8 mouse cellular contexts compared by ENCODE assay signal in genomic region chr9:59617307-59617973, GRCm38 (mm10). TPM values are rescaled to one million over a fixed set of nuclear protein-coding genes. Genes with fewer than 3 reads are reported as not detected.
A peak's percentile ranks its signal among the peaks of the same experiment; 100 is the strongest.
DNase-seq lines count a peak whose midpoint lies in the region; ATAC-seq and TF ChIP-seq lines count a peak whose summit lies in the region.

No protein-coding gene starts in this region.

- no peak; the same call in 1 of the 2 replicates for TF ChIP-seq POLR2A in bone marrow macrophage, adult 2 months (IDR thresholded peaks at IDR 0.05; ENCODE audit: borderline replicate concordance, low read depth, low read length)

- peak overlapping the region; percentile 92 for H3K9ac ChIP-seq in forebrain, embryonic 14.5 days (ENCODE audit: low read length)
- peak overlapping the region; percentile 86 for H3K9ac ChIP-seq in liver, embryonic 12.5 days

- H3K4me1 ChIP-seq in bone marrow macrophage, adult 2 months (ENCODE audit: control insufficient read depth, insufficient read depth, low read length): peaks cover 6% of the 10 kb centered on the region
- H3K4me1 ChIP-seq in forebrain, embryonic 14.5 days (ENCODE audit: control insufficient read depth, insufficient read depth, low read length): peaks cover 11% of the 10 kb centered on the region; the same call in 1 of the 2 replicates
- peaks cover 15% of the 10 kb centered on the region for H3K4me1 ChIP-seq in liver, embryonic 12.5 days

- H3K9me3 ChIP-seq in forebrain, embryonic 14.5 days (replicated peaks; ENCODE audit: control insufficient read depth, low read length): no peaks in the 10 kb centered on the region
- no peaks in the 10 kb centered on the region for H3K9me3 ChIP-seq in liver, embryonic 12.5 days (replicated peaks)

- peaks cover 9% of the 10 kb centered on the region for H3K36me3 ChIP-seq in forebrain, embryonic 14.5 days (ENCODE audit: control insufficient read depth, insufficient read depth, low read length)
- peaks cover 3% of the 10 kb centered on the region; the same call in 1 of the 2 replicates for H3K36me3 ChIP-seq in liver, embryonic 12.5 days

- under 1% methylated on average over 56 of the region's 58 CpGs for WGBS in forebrain, embryonic 14.5 days
- under 1% methylated on average over 58 of the region's 58 CpGs for WGBS in liver, embryonic 12.5 days (ENCODE audit: insufficient replicate concordance)

- H3K27ac ChIP-seq in bone marrow macrophage, adult 2 months (ENCODE audit: insufficient read depth, low read depth, low read length): peak overlapping the region; percentile 56
- peak overlapping the region; percentile 92 for H3K27ac ChIP-seq in forebrain, embryonic 14.5 days (ENCODE audit: low read depth, low read length)
- peak overlapping the region; percentile 73 for H3K27ac ChIP-seq in liver, embryonic 12.5 days

- peak overlapping the region; percentile 73 for H3K4me2 ChIP-seq in forebrain, embryonic 14.5 days (ENCODE audit: low read length)
- peak overlapping the region; percentile 86 for H3K4me2 ChIP-seq in liver, embryonic 12.5 days

- peak; percentile 5 for DNase-seq in layer of hippocampus, adult 9-10 months (ENCODE audit: low spot score)
- no peak for DNase-seq in layer of hippocampus, postnatal 10 days (ENCODE audit: low spot score in 2 of 2)
- DNase-seq in forebrain, embryonic 14.5 days (ENCODE audit: low spot score): peak; percentile 39
- DNase-seq in ovary, postnatal 10 days (ENCODE audit: low spot score): peak; percentile 13
- no peak for DNase-seq in frontal cortex, postnatal 14 days (ENCODE audit: low spot score in 2 of 2)

- peak; percentile 90 for ATAC-seq in forebrain, embryonic 14.5 days
- no peak; the same call in 1 of the 2 replicates for ATAC-seq in liver, embryonic 12.5 days
- ATAC-seq in megakaryocyte-erythroid progenitor cell, adult 5-6 weeks (replicated peaks; ENCODE audit: low FRiP score, low TSS enrichment, poor library complexity, severe bottlenecking): no peak; the same call in none of the 2 replicates

- no peaks in the 10 kb centered on the region for H3K27me3 ChIP-seq in forebrain, embryonic 14.5 days (replicated peaks; ENCODE audit: control insufficient read depth, insufficient read depth, low read length)
- H3K27me3 ChIP-seq in liver, embryonic 12.5 days (replicated peaks): peaks cover 5% of the 10 kb centered on the region; the same call in 1 of the 2 replicates

- H3K4me3 ChIP-seq in bone marrow macrophage, adult 2 months (ENCODE audit: insufficient read depth, low read length): peak overlapping the region; percentile 94
- H3K4me3 ChIP-seq in forebrain, embryonic 14.5 days (ENCODE audit: low read depth, low read length): peak overlapping the region; percentile 90
- peak overlapping the region; percentile 80 for H3K4me3 ChIP-seq in liver, embryonic 12.5 days

- TF ChIP-seq CTCF in bone marrow macrophage, adult 2 months (IDR thresholded peaks at IDR 0.05; ENCODE audit: low read depth, low read length): no peak

RNA-seq across cellular contexts. Expression of gene Parp6, which starts 0.4 kb away (rescaled TPM):
- total RNA-seq in layer of hippocampus, postnatal 10 days (2021): 100 to 1,000 TPM; 177 to 180 TPM
- polyA plus RNA-seq in bone marrow macrophage, adult 2 months (2012; ENCODE audit: insufficient read depth, insufficient read length, missing spikeins): 32.3 and 37.4 TPM in 2 replicates
- 211 and 219 TPM in 2 replicates for polyA plus RNA-seq in forebrain, embryonic 14.5 days (2014; fragmentation: Nextera tagmentation; extraction: Ambion mirVana)
- 6.4 and 7.5 TPM in 2 replicates for polyA plus RNA-seq in liver, embryonic 12.5 days (2016; fragmentation: Nextera tagmentation; extraction: Ambion mirVana)
- total RNA-seq in megakaryocyte-erythroid progenitor cell, adult 5-6 weeks (2014; fragmentation: Nextera tagmentation): 27.1 and 39.6 TPM in 2 replicates
- 19.8 and 34.7 TPM in 2 replicates for total RNA-seq in megakaryocyte-erythroid progenitor cell, adult 5-6 weeks (2017)

RNA-seq across cellular contexts. Expression of gene Pkm, which starts 38.7 kb away (rescaled TPM):
- 100 to 1,000 TPM; 761 to 808 TPM for total RNA-seq in layer of hippocampus, postnatal 10 days (2021)
- 1,076 and 1,171 TPM in 2 replicates for polyA plus RNA-seq in bone marrow macrophage, adult 2 months (2012; ENCODE audit: insufficient read depth, insufficient read length, missing spikeins)
- 1,240 and 1,376 TPM in 2 replicates for polyA plus RNA-seq in forebrain, embryonic 14.5 days (2014; fragmentation: Nextera tagmentation; extraction: Ambion mirVana)
- polyA plus RNA-seq in liver, embryonic 12.5 days (2016; fragmentation: Nextera tagmentation; extraction: Ambion mirVana): 439 and 489 TPM in 2 replicates
- total RNA-seq in megakaryocyte-erythroid progenitor cell, adult 5-6 weeks (2014; fragmentation: Nextera tagmentation): 7.4 and 27.8 TPM in 2 replicates
- total RNA-seq in megakaryocyte-erythroid progenitor cell, adult 5-6 weeks (2017): 29.6 and 62.7 TPM in 2 replicates

RNA-seq across cellular contexts. Expression of gene Celf6, which starts 39.7 kb away (rescaled TPM):
- total RNA-seq in layer of hippocampus, postnatal 10 days (2021): 10 to 100 TPM; 36.2 to 36.4 TPM
- not detected in 2 replicates for polyA plus RNA-seq in bone marrow macrophage, adult 2 months (2012; ENCODE audit: insufficient read depth, insufficient read length, missing spikeins)
- 14.0 and 20.3 TPM in 2 replicates for polyA plus RNA-seq in forebrain, embryonic 14.5 days (2014; fragmentation: Nextera tagmentation; extraction: Ambion mirVana)
- 0.11 TPM in 1 of 2 replicates, not detected in the other for polyA plus RNA-seq in liver, embryonic 12.5 days (2016; fragmentation: Nextera tagmentation; extraction: Ambion mirVana)
- total RNA-seq in megakaryocyte-erythroid progenitor cell, adult 5-6 weeks (2014; fragmentation: Nextera tagmentation): not detected in 2 replicates
- not detected in 2 replicates for total RNA-seq in megakaryocyte-erythroid progenitor cell, adult 5-6 weeks (2017)

Comparison
In these comparisons a context has a peak if more than half of its experiments do, and no peak if none do; other contexts are left out.
1. DNase-seq: peak in layer of hippocampus, adult 9-10 months (single experiment), forebrain, embryonic 14.5 days (single experiment) and ovary, postnatal 10 days (single experiment); none in layer of hippocampus, postnatal 10 days (0 of 2) and frontal cortex, postnatal 14 days (0 of 2).
2. RNA of gene Celf6, which starts 39.7 kb away (polyA plus RNA-seq): 14.0 to 20.3 TPM in forebrain, embryonic 14.5 days; 0.11 TPM in liver, embryonic 12.5 days and not detected in bone marrow macrophage, adult 2 months; every median in the first group is over 10 times any median in the second.
3. Peak in every context shown above with its lines, with median percentiles within 50 percentile points of each other: H3K27ac ChIP-seq and H3K4me3 ChIP-seq.